Mouse (Mus musculus): ENCODE measurements at regions not wholly inside any gene's neighbourhood (a gene's known extent, or its start where the extent isn't known, plus 50 kb on each side); places are given as distances from the start of the nearest gene placed in this dataset.

DNA sequence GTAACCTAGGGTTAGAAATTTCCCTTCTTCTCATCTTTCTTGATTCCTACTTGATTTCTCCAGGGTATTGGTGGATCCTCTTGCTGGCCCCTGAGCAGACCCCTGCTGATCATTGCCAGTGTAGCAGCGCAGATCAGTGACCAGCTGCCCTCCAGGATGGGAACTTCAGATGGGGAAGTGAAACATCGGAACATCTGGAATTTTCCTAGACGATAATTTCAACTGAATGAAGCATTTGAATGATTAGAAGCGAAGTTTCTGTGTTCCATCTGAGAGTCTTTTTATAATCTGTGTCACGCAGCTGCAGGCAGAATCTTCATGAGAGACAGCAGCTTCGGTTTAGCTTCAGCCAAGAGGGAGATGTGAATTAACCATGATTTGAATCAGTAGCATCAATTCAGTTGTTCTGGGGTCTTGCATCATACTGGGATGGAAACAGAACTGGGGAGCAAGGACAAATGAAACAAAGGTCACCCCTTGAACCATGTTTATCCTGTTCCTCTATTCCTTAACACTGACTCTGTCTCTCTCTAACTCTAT lies 57.8 kb upstream of the Ddit4l start:
- DNase-seq = no peak

DNA sequence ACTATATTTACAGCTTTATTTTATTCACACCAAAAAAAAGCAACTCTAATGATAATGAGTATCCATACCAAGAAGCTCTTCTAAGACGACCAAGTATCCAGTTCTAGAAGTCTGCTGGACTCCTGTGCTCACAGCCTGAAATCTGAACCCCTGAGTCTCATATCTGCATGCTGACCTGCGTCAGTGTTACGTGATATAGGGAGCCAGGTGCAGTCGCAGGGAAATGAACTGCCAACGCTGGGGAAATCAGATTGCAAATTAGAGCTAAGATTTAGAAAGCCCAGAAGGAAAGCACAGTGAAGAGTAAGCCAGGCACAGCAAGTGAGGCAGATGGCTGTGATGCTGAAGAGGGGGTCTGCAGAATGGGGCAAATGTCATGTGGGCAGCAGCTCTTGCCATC lies 57.1 kb upstream of the Ddit4l start:
- DNase-seq = no peak

DNA sequence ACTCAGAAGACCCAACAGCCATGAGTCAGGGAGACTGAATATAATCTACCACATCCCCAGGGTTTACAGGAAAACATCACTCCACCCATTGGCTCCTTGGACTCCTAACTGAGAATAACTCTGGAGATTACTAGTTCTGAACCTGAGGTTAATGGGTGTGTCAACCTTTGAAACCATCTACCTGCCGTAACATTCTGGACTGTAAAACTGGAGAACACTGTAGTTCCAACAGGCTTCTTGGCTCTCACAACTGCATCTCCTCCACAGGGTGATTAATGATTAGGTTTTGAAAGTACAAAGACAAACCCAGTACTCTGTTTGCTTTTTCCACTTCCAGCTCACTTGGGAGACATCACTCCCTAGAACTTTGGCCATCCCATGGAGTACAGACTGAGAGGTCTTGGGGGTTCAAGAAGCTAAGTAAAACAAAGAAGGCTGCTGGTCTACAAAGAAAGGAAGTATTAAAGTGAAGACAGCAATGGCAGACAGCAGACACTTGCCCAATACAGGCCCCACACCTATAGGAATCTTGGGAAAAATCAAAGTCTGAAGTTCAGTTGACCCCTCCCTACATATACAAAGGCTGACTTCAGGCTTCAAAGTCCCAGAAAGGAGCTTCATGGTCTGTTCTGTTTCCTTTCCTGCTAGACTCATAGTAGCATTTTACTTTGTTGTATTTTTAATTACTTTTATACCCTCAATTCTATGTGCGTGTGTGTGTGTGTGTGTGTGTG lies 52.7 kb upstream of the Ddit4l start:
- no peak for DNase-seq

Measured in cerebellum, adult 11 months (tissue).